Mouse (Mus musculus): ENCODE measurements around the gene Gm10378.
"Not testable (repeated sequence)": the region's sequence is repeated elsewhere in the genome, so short reads cannot be mapped to it uniquely, and the experiment has no call there.

Gene Gm10378

DNA sequence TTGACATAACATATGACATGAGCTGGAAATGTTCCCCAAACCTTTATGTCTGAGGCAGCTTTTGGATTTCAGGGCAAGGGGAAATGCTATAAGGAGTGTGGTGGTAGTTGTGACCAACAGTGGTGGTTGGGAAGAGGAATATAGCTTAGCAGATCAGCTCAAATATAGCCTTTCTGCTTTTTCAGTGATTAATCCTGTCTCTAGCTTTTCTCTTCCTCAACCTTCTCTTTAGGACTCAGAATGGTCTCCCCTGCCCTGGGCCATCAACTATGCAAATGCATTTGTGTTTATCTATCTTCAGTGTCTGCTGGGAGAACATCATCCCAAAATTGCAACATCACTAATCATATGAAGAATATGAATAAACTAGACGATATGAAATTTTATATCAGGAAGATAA, at the start of gene Gm10378:
Gene Gm10378 (plus strand): TSS at position 301 of the 400 bp plus-strand sequence.
- H3K4me1 ChIP-seq (replicated peaks; ENCODE audit: low read depth, low read length); H3K27me3 ChIP-seq (ENCODE audit: insufficient read depth, low read length); H3K4me3 ChIP-seq (replicated peaks; ENCODE audit: low read length); H3K36me3 ChIP-seq (ENCODE audit: insufficient read depth, low read length); H3K9me3 ChIP-seq (ENCODE audit: low read length): not testable (repeated sequence)

- not testable (repeated sequence) for H3K36me3 ChIP-seq (ENCODE audit: insufficient read depth, low read length); H3K4me3 ChIP-seq (replicated peaks; ENCODE audit: low read length)
Observed at GRCm38 (mm10) chr14:42641817-42642216, 13.9 kb upstream of the Gm10378 start, which contains the start of gene Gm3633. Gene Gm3633 (minus strand): TSS chr14:42641917.

More at GRCm38 (mm10) chr14:42641817-42642216, 13.9 kb upstream of the Gm10378 start, which contains the start of gene Gm3633:
- not testable (repeated sequence) for H3K4me1 ChIP-seq (replicated peaks; ENCODE audit: low read depth, low read length); H3K27me3 ChIP-seq (ENCODE audit: insufficient read depth, low read length); H3K9me3 ChIP-seq (ENCODE audit: low read length)
